Mouse (Mus musculus) embryo, embryonic 10.5 days (tissue): Measurements from ENCODE around the gene Tmem88.

Experiments used
- DNase-seq: peaks from one replicate; pipeline ENCODE4 v3.0.0-alpha.2; 2015; ENCODE audit warnings: low spot score

Tmem88 gene

GRCm38 (mm10) chr11:69357690-69358089 is 40.3 kb downstream of the Tmem88 start:
- DNase-seq: no peak

DNA sequence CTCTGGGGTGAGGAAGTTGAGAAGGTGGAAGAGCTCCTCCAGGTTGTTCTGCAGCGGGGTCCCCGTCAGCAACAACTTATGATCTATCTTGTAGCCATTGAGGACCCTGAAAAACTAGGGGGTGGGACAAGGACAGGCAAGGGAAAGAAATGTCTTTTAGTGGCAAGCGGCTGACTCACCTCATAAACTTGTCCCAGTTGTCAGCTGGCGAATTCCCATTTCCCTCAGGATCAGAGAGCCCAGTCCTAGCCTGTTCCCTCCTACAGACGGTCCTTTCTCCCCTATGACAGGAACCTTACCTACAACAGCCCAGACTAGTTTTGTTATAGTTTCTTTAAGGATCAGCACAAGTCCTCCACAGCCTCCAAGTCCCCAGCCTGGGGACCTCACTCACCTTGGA is 41.5 kb downstream of the Tmem88 start:
- no peak for DNase-seq
